Mouse (Mus musculus) heart, postnatal 10 days (tissue): ENCODE results near the gene Lamb3. TPM values are rescaled to one million over a fixed set of nuclear protein-coding genes. Genes with fewer than 3 reads are reported as not detected.
"Not testable (repeated sequence)": the region's sequence is repeated elsewhere in the genome, so short reads cannot be mapped to it uniquely, and the experiment has no call there.

Experiments used
- DNase-seq, 2 experiments: peaks; one replicate each; pipeline ENCODE4 v3.0.0; 2021
- intact Hi-C: fragments of 180-260 bp; cut with DNase I; formaldehyde crosslinking; loops from one replicate; pipeline ENCODE4 v1.15.1; 2025
- total RNA-seq, 2 experiments: library from RNA; stranded (reverse); gene quantifications; 2 replicates each; pipeline ENCODE4 v1.2.3; 2021

Lamb3 gene
- total RNA-seq, 2 experiments from 2014 or later, result 9.0 to 12.2 TPM

DNA sequence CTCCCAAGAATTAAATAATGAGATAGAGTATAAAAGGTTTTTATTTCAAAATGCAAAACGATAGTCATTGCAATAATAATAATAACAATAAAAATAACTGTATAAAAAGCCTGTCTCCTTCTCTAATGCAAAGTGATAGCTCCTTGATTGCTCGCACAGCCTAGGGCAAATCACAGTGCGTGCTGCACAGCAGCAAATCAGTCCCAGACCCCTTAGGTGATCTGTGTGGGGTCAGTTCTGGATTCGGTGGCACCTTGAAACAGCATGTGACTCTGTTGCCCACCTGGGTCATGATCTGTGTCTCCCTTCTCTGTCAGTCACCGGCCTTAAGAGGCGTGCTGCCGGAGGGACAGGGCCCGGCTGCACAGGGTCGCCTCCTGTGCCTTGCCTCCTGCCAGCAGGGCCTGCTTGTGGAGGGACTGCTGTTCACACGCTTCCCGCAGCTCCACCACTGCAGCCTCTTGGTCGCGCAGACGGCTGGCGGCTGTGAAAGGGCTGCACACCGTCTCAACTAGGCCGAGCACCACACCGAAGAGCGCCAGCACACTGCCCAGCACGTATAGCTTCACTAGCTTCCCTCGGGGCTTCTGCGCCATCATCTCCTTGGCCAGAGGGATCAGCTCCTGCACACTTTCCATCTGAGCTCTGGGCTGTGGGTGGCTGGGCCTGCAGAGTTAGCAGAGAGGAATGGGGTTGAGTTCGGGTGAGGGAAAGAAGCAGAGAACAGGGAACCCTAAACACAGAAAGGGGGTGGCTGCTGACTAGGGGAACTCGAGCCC is 64.8 kb downstream of the Lamb3 start:
- intact Hi-C loops, result loop anchor here (5.0 kb wide), 1 partner anchor 105 kb away; no protein-coding TSS in a partner anchor
- peak; percentile 58 to 60 for DNase-seq

DNA sequence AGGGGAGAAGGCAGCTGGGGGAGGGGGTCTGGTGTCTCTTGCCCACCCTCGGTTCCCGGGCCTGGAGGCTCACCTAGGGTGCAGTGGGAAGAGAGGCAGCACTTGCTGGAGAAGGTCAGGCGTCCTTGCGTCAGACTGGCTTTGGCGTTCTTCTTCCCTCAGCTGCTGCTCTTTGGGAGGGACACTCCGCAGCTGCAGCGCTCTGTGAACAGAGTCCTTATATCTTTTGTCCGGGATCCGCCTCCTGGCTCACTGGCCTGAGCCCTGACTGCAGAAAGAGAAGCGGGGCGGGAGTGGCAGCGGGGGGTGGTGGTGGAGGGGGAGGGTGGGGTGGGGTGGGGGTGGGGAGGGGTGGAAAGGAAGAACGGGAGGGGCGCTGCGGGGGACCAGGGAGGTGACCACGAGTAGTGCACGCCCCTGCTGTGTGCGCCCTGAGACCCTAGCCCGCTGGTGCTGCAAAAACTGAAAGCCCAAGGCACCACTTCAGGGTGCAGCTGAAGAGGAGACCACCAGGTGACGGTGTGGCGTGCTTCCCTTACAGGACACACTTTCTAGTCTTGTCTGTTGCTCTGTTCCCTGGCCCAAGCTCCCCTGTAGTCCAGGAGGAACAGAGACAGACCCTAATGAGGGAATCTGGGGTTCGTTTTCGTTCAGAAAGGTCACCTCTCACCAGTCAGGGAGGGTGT is 65.6 kb downstream of the Lamb3 start, which contains the start of gene G0s2:
G0s2 (minus strand) TSS at position 302 of the 686 bp plus-strand sequence.
- DNase-seq, result peak; percentile 90 to 92
- intact Hi-C loops, result loop anchor here (1.0 to 5.0 kb wide), 2 partner anchors 43 to 104 kb away; no protein-coding TSS in a partner anchor

DNA sequence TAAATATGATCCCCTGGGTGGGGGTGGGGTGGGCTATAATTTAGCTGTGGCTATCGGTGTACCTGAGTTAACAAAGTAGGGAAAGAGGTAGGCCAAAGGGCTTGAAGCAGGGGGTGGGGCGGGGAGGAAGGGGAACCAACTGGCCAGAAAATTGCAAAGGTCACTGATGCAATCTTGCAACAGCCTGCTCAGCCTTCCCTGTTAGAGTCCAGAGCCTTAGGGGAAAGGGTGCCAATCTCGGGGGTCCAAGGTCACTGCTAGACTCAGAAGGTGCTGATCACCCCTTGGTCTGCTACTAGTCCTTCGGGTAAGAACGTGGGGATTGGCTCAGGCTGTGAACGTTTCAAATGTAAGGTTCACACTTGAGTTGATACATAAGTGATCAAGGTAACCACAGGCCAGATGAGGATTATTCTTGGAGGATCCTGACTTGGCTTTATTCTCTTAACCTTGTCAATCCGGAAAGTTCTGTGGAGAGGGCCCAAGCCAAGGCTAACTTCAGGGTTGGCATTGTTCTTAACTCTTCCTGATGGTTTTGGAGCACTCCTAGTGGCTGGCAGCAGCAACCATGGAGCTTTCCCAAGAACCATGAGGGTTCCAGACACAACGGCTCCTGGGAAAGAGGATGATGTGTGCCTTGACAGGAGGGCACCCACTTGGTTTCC is 67.0 kb downstream of the Lamb3 start:
- intact Hi-C loops, result loop anchor here (5.0 kb wide), 1 partner anchor 103 kb away; no protein-coding TSS in a partner anchor
- DNase-seq, result no peak

DNA sequence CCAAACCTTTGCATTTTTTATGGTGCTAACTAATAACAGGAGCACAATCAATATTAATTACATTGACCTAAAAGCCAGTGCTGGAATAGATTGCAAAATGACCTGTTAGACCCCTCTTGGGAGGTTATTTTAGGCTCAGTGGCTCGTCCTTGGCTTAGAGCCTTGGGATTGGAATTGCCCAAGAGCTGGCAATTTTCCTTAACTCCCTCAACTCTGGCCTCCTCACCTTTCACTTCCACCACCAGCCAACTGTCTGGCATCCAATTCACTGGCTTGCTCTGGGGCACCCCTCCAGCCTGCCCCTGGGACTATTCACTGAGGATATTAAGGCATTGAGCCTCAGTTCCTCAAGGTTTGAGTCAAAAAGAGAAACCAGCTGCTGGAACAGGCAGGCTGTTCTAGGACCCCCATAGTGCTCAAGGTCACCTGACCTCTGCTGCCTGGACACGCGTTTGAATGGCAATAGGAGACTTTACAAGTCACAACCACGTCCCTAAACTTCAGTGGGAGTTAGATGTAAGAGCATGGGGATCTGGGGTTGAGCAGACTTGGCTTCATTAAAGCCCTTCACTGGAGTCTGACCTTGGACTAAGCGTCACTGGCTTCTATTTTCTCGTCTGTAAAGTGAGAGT is 71.0 kb downstream of the Lamb3 start:
- DNase-seq, result no peak

DNA sequence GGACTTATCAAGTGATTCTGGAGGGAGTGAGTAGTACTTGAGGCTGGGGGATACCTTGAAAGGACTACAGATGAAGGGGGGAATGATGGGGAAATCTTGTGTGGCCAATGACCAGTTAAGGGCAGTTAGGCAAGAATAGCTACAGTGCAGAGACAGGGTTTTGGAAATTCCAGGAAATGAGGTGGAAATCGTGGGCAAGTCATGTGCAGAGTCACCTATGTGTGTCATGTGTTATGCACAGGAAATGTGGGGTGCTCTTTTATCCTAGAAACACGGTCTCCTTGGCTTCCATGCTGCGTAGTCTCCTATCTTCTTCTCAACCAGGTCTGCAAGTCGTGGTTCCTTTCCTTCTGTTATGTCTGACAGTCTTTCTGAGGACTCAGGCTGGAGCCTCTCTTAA is 72.0 kb downstream of the Lamb3 start:
- intact Hi-C loops, result no loop called here
- DNase-seq, result no peak

More for the DNA sequence above, 71.0 kb downstream of the Lamb3 start:
- intact Hi-C loops, result no loop called here

DNA sequence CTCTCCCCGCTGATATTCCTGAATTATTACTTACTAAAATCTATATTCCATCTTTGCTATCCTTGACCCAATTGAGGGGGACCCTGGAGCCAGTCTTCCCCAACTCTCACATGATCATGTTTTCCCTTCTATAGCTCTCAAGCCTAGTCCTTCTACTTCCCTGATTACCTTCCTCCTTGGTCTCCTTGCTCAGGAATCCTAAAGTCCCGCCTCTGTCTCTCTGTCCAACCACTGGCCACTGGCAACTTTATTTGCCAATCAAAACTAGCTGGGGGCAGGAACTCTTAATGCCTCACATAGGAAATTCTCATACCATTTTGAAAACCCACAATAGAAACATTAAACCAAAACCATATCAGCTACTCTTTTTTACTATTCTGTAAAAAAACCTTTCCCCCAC is 73.8 kb downstream of the Lamb3 start:
- no peak for DNase-seq
- intact Hi-C loops, result no loop called here

DNA sequence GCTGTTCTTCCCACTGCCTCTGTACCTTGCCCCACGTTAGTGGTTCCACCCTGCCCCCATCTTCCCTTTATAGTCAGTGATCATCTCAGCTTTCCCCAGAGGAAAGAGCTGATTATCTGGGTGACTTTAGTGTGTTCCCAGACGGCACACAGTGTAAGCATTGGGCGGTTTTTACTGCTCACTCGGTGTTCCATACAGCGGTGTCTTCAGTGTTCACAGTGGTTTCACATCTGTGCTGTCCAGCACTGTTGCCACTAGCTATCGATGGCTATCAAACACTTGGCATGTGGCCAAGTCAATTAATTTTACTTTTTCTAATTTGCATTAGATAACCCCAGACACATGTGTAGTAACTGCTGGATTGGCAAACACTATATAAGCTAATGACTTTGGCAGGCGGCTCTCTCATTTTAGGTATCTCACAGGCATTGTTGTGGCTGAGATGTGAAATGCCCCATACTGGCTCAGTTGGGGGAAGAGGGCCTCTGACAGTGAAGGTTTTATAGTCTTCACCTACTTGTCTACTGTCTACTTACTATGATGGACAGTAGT is 76.8 kb downstream of the Lamb3 start:
- intact Hi-C loops, result no loop called here
- no peak for DNase-seq

DNA sequence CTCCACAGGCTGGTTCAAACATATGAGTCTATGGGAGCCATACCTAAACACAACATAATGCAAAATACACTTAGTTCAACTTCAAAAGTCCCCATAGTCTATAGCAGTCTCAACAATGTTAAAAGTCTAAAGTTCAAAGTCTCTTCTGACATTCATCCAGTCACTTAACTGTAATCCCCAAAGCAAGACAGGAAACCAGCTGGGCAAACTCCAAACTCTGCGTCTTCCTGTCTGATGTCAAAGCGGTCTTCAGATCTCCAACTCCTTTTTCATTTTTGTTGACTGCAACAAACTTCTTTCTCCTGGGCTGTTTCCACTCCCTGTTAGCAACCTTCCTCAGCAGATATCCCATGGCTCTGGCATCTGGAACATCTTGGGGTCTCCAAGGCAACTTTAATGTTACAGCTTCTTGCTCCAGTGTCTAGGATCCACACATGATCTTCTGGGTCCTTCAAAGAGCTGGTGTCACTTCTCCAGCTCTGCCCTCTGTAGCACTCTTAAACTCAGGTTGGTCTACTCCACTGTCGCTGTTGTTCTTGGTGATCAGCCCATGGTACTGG is 78.3 kb downstream of the Lamb3 start:
- DNase-seq, intact Hi-C loops: not testable (repeated sequence)

DNA sequence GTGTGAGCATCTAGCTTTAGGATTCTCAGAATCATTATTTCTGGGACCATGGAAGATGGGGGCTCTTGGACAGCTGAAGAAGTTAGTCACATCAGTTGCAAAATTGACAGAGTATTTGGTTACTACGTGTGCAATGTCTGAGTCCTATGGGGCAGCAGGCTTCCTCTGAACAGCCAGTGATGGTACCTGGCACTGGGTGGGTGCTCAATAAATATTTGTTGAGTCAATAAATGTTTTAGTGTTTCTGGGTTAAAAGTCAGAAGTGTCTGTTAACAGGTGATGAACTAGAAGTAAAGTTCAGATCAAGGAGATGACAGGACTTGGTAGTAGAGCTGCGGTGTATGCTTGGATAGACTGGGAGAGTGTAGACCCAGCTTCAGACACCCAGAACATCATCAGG is 80.1 kb downstream of the Lamb3 start:
- intact Hi-C loops, result no loop called here
- no peak for DNase-seq

DNA sequence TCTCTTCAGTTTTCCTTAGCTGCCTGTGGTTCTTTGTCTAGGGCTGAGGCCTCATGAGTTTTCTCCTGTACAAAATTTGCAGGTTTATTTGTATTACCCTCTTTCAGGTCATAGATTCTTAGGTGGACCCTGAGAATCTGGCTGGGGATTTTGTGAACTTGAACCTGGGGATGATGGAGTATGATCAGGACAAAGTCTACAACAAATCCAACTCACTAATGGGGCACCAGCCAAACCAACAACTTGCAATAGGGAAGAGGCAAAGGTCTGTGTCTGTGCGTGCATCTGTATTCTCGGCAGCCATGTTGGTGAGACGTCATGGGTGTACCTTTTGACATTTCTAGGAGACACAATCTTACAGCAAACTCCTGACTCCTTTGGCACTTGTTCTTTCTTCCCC is 81.6 kb downstream of the Lamb3 start:
- no peak for DNase-seq
- intact Hi-C loops, result no loop called here

DNA sequence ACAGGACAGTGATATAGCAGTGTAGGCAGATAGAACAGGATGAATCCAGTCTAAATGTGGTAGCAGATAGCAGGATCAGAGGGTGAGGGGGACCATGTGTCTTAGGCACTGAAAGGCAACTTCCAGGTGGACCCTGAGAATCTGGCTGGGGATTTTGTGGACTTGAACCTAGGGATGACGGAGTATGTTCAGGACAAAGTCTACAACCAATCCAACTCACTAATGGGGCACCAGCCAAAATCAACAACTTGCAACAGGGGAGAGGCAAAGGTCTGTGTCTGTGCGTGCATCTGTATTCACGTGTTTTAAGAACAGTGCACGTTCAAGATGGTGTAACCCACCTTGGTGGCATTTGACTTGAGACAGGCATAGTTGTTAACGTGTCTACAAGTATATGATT is 82.4 kb downstream of the Lamb3 start:
- intact Hi-C loops, result no loop called here
- no peak for DNase-seq

DNA sequence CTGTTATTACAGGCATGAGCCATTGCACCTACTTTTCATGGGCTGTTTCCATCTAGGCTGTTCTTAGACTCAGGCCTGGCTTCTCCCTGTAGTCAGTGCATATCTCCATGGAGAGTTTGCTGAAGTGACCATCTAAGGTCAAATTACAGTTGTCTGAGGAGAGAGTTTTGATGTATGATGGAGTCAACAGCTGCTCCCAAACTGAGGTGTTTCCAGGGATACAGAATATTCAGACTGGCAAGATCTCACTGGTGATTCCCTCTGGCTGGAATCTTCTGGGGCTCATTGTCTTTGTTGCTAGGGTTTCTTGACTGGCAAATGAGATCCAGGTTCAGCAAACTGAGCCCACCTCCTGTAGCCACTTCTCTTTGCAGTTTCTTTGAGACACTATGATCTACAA is 83.2 kb downstream of the Lamb3 start:
- intact Hi-C loops, result no loop called here

DNA sequence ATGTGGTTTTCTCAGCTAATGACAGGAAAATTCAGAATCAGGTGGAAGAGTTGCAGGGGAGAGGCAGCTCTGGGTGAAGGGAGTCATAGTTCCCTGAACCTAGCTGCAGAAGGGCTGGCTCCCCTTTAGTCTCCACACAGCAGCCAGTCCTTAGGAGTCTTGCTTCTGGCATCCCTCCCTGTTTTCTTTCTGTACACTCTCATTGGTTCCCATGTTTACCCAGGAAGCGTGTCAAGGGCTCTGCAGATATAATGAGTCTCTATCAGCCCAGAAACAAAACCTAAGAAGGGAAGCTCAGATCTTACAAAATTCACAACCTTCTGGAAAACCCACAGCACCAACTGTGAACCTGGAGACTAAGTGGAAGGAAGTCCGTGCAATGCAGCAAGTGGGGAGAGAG is 85.5 kb downstream of the Lamb3 start:
- intact Hi-C loops, result no loop called here
- DNase-seq, result no peak

More for the DNA sequence above, 83.2 kb downstream of the Lamb3 start:
- DNase-seq, result no peak

DNA sequence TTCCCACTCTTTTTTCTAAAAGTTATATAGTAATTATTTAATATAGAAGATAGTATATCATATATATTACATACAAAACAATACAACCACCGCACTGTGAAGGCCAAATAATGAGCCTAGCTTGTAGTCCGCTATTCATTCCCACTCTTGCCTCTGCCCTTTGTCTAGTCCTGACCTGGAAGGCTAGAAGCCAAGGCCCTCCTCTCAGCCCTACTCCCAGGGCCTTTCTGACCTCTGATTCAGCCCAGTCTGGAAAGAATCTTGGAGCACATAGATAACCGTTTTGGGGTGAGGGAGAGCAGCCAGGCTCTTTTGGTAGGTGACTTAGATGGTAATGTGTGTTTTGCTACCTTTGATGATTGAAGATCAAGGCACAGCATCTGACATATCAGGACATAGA is 86.4 kb downstream of the Lamb3 start:
- intact Hi-C loops, result no loop called here
- DNase-seq, result no peak

DNA sequence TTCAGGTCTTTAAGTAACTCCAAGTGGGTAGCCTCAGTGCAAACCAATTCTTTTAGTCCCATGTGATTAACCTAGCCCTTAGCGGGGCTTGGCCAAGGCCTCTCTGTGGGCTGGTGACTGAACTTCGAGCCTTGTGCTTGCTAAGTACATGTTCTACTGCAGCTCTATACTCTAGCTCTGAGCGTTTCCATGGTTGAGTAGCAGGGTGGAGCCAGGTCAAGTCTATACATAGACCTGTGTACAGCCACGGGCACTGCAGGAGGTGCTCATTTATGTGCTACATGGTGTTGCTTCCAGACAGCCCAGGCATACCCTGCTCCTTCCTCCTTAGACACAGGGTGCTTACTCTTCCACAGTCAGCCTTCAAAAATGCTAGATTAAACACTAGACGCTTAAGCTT is 88.4 kb downstream of the Lamb3 start:
- no peak for DNase-seq
- intact Hi-C loops, result no loop called here

DNA sequence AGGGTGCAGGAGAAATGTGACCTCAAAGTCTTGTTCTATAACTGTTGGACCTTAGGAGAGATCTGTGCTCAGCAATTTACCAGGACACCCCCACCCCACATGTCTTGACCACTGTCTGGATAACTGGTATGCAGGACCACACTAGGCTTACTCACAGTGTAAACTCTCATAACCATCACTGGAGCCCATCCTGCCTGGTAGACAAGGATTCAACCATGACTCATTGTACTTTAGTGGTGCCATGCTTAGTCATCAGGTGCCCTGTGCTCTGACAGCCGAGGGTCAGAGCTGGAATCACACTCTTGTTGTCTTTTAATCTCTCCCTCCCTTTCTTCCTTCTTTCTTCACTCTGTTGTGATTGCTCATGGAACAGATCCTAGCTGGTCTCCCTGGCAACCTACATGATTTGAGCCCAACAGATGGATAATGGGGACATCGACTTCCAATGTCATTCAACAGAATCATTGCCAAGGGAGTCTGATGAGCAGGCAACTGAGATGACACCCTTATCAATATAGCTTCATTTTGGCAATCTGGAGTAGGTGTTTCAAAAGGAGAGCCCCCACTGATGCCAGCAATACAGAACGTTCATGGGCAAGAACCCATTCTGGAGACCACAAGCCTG is 90.8 kb downstream of the Lamb3 start:
- intact Hi-C loops, result no loop called here

DNA sequence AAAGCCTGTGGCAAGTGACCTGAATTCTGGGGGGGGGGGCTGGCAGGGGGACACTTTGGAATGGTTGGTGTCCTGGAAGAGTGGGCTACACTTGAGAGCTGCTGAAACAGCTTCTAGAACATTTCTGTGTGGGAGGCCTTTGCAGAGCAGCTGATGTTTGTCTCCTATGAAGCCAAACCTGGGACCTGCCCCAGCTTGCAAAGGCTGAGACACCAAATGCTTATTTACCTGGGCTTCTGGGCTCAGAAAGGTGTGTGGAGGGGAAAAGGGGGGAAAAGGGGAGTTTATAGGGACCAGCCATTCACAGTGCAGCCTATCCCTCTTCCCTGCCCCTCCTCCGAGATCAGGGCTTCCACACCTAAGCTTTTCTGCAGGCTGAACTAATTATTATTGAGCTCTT is 92.5 kb downstream of the Lamb3 start:
- intact Hi-C loops, result no loop called here

More for the DNA sequence above, 90.8 kb downstream of the Lamb3 start:
- DNase-seq, result no peak

DNA sequence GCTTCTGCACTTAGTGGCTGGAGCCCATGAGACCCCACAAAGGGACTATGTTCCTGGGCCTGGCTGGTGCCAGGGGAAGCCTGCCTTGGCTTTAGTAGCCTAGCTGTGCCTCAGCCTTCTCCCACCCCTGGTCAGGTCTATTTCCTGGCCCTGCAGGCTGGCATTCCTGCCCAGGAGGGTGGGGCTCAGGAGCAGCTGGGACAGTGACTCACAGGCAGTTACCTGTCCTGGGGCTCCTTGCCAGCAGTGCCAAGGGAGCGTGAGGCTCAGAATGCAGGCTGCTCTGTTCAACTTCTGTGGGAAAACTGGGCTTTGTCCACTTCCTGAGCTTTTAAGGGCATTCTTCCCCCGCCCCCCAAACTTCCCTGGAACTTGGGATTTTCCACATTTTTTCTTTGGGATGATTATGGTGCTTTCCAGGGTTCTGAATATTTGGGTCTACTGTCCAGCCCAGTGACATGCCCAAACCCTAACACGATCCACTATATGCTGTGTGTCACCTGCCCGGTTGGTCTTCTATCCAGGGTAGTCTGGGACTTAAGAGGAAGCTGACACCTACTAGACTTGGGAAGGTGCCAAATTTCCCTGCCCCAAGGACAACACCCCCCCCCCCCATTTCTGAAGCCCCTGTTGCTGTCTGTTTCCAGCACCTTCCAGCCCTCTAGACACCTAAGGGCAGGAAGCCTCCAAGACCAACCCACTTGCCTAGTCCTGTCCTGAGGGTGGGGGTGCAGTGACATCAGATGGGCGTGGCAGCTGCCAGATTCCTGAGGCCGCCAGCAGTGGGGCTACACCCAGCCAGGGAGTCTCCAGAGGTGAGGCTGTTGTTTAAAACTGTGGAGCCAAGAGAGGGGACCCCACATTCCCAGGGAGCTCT is 94.0 kb downstream of the Lamb3 start:
- DNase-seq, result no peak
- intact Hi-C loops, result no loop called here

More for the DNA sequence above, 92.5 kb downstream of the Lamb3 start:
- no peak for DNase-seq

DNA sequence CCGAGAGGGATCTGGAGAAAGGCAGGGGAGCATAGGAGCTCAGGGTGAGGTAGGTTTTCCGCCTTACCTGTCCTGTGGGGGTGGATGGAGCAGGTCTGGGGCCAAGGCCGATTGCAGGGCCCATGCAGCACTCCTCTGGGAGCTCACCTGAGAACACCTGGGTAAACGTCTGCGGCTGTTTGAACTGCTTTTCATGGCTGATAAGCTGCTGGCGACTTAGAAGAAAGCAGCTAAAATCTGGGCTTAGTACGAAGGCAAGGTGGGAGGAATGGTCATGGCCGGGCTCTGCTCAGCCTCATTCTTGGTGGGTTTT is 94.5 kb downstream of the Lamb3 start:
- intact Hi-C loops, result no loop called here
- no peak for DNase-seq
